Mouse (Mus musculus) limb, embryonic 12.5 days (tissue): Measurements from ENCODE around the gene Oas1e. TPM values are rescaled to one million over a fixed set of nuclear protein-coding genes. Genes with fewer than 3 reads are reported as not detected.

Experiments
- ATAC-seq: fragments of 200-750 bp; cut with Nextera tagmentation; 2 replicates; pipeline ENCODE4 v1.8.0; 2017; ENCODE audit warnings: low read depth, moderate TSS enrichment; ENCODE audit not compliant: insufficient number of reproducible peaks, insufficient read depth, low FRiP score, low TSS enrichment
- H3K27ac ChIP-seq: fragments of 300-500 bp; sonication (generic); 2 replicates; pipeline ENCODE4 v1.5.1; 2016; ENCODE audit warnings: mild to moderate bottlenecking, moderate library complexity
- H3K27me3 ChIP-seq: fragments of 300-500 bp; sonication (generic); 2 replicates; pipeline ENCODE4 v1.6.1; 2016; ENCODE audit warnings: mild to moderate bottlenecking, moderate library complexity
- H3K36me3 ChIP-seq: fragments of 300-500 bp; sonication (generic); 2 replicates; pipeline ENCODE4 v1.6.1; 2016; ENCODE audit warnings: mild to moderate bottlenecking, moderate library complexity
- H3K4me1 ChIP-seq: fragments of 300-500 bp; sonication (generic); replicated peaks from 2 replicates; pipeline ENCODE4 v1.6.1; 2016
- H3K4me2 ChIP-seq: fragments of 300-500 bp; sonication (generic); 2 replicates; pipeline ENCODE4 v1.6.1; 2016; ENCODE audit warnings: mild to moderate bottlenecking, moderate library complexity
- H3K4me3 ChIP-seq: fragments of 300-500 bp; sonication (generic); replicated peaks from 2 replicates; pipeline ENCODE4 v1.5.1; 2016; ENCODE audit warnings: mild to moderate bottlenecking
- H3K9ac ChIP-seq: fragments of 300-500 bp; sonication (generic); replicated peaks from 2 replicates; pipeline ENCODE4 v1.6.1; 2016; ENCODE audit warnings: mild to moderate bottlenecking, moderate library complexity
- H3K9me3 ChIP-seq: fragments of 300-500 bp; sonication (generic); 2 replicates; pipeline ENCODE4 v1.6.1; 2016; ENCODE audit warnings: mild to moderate bottlenecking, moderate library complexity
- WGBS: fragments of 180-500 bp; shearing (Covaris S2); methylation state at CpG from one replicate; pipeline ENCODE4 v1.1.7; 2016; 5-methylcytosine and 5-hydroxymethylcytosine counted together
- polyA plus RNA-seq: library from polyadenylated mRNA; unstranded; fragments of >200 nt; fragmentation: Nextera tagmentation; extraction: Ambion mirVana; gene quantifications from 2 replicates; pipeline ENCODE4 v1.2.1, GENCODE M21; 2016

The Oas1e gene
- polyA plus RNA-seq, 1 experiment from 2014 or later, result not detected

- 79% methylated on average over 14 of the region's 14 CpGs for WGBS
Measured at GRCm38 (mm10) chr5:120775287-120775985, 19.9 kb downstream of the Oas1e start.

GRCm38 (mm10) chr5:120769396-120769795, 25.9 kb downstream of the Oas1e start:
- ATAC-seq, result no peak
- H3K4me3 ChIP-seq, result no peak overlapping the region
- no peaks in the 10 kb centered on the region for H3K36me3 ChIP-seq
- no peak overlapping the region for H3K9ac ChIP-seq
- H3K27ac ChIP-seq, result no peak overlapping the region
- no peaks in the 10 kb centered on the region for H3K4me1 ChIP-seq
- WGBS, result 71% methylated on average over 3 of the region's 3 CpGs
- H3K4me2 ChIP-seq, result no peak overlapping the region
- no peaks in the 10 kb centered on the region for H3K9me3 ChIP-seq
- H3K27me3 ChIP-seq, result 0 out of 2 replicates have a peak, but pooled peaks cover 2% of the 10 kb centered on the region

More at GRCm38 (mm10) chr5:120775287-120775985, 19.9 kb downstream of the Oas1e start:
- ATAC-seq, result no peak
- Histone ChIP-seq H3K27me3 (no peaks in the 10 kb centered on the region), H3K36me3 (no peaks in the 10 kb centered on the region), H3K4me3 (no peak overlapping the region), H3K4me2 (no peak overlapping the region), H3K9ac (no peak overlapping the region), H3K4me1 (no peaks in the 10 kb centered on the region; the same call in 1 of the 2 replicates), H3K9me3 (no peaks in the 10 kb centered on the region), H3K27ac (no peak overlapping the region)

DNA sequence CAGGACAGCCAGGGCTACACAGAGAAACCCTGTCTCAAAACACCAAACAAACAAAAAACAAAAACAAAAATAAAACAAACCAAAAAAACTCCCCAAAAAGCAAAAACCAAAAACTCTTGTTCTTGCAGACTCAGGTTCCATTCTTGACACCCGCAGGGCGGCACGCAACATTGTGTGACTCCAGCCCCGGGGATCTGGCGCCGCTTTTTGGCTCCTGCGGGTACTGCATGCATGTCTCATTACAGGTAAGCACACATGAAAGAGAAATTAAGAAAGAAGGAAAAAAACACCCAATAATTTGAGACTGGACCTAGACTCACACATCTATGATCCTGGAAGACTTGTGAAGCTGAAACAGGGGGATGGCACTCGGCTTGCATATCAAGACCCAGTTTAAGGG, 30.3 kb downstream of the Oas1e start:
- 71% methylated on average over 8 of the region's 8 CpGs for WGBS
- Histone ChIP-seq H3K36me3 (no peaks in the 10 kb centered on the region), H3K4me1 (no peaks in the 10 kb centered on the region), H3K4me3 (no peak overlapping the region), H3K4me2 (no peak overlapping the region), H3K9me3 (no peaks in the 10 kb centered on the region), H3K27ac (no peak overlapping the region), H3K9ac (no peak overlapping the region), H3K27me3 (peaks cover 11% of the 10 kb centered on the region; the same call in 1 of the 2 replicates)
- no peak for ATAC-seq

DNA sequence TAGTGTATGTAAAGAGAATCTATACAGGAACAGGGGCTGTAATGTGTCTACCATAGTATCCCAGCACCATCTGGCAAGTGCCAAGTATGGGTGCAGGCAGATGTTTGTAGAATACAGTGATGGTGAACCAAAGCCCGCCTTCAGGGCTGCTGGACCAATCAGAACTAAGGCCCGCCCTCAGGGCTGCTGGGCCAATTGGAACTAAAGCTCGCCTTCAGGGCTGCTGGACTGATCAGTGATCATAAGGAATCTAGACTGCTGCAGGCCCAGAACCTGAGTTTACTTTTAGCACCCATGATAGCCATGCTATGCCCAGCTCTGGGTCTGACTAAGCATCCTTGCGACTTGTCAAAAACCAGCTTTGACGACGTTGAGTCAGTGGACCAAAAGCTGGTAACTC, 33.4 kb downstream of the Oas1e start:
- peaks cover 24% of the 10 kb centered on the region; the same call in 1 of the 2 replicates for H3K27me3 ChIP-seq
- H3K27ac ChIP-seq, result no peak overlapping the region
- H3K4me3 ChIP-seq, result no peak overlapping the region
- H3K9ac ChIP-seq, result no peak overlapping the region
- no peaks in the 10 kb centered on the region for H3K4me1 ChIP-seq
- whole genome bisulfite sequencing, result 21% methylated on average over 6 of the region's 6 CpGs
- H3K36me3 ChIP-seq, result no peaks in the 10 kb centered on the region
- no peaks in the 10 kb centered on the region for H3K9me3 ChIP-seq
- no peak for ATAC-seq
- H3K4me2 ChIP-seq, result no peak overlapping the region

DNA sequence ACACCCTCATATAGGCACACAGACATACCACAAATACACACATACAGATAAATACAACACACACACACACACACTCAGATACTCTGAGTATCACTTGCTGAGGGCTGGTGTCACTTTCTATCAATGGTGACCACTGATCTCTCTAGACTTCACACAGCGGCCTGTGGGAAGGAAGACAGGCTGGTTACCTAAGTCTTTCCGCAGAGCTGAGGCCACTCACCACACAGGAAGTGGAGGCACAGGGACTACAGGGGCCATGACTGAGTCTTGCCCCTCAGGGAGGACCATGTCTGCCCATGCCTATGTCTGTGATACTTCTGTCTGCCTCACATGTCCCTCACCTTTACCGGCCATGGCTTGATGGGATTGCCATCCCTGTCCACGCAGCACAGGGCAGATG, 41.1 kb downstream of the Oas1e start:
- H3K9me3 ChIP-seq, result no peaks in the 10 kb centered on the region
- no peak overlapping the region for H3K9ac ChIP-seq
- peaks cover 17% of the 10 kb centered on the region; the same call in 1 of the 2 replicates for H3K27me3 ChIP-seq
- ATAC-seq, result no peak
- no peaks in the 10 kb centered on the region for H3K36me3 ChIP-seq
- H3K4me3 ChIP-seq, result no peak overlapping the region
- H3K27ac ChIP-seq, result no peak overlapping the region
- WGBS, result 93% methylated on average over 4 of the region's 4 CpGs
- no peak overlapping the region for H3K4me2 ChIP-seq
- H3K4me1 ChIP-seq, result no peaks in the 10 kb centered on the region

DNA sequence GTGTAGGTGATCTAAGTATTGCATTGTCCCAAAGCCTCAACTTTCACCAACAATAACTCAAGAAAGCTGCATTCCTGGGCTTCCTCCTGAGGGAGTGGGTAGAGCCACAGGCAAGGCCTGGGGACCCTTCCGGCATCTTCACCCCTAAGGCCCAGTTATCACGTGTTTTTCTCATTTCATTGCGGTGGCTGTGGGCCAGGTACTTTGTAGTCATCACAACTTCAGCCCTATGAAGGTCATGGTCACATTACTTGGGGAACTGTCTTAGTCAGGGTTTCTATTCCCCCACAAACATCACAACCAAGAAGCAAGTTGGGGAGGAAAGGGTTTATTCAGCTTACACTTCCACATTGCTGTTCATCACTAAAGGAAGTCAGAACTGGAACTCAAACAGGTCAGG, 42.5 kb downstream of the Oas1e start:
- 88% methylated on average over 3 of the region's 3 CpGs for WGBS

GRCm38 (mm10) chr5:120751206-120751605, 44.1 kb downstream of the Oas1e start:
- no peak overlapping the region for H3K9ac ChIP-seq
- no peak overlapping the region for H3K27ac ChIP-seq
- H3K4me1 ChIP-seq, result no peaks in the 10 kb centered on the region
- 0 out of 2 replicates have a peak, but pooled peaks cover 8% of the 10 kb centered on the region for H3K27me3 ChIP-seq
- no peak overlapping the region for H3K4me2 ChIP-seq
- no peaks in the 10 kb centered on the region for H3K36me3 ChIP-seq
- 74% methylated on average over 3 of the region's 3 CpGs for WGBS
- H3K9me3 ChIP-seq, result no peaks in the 10 kb centered on the region
- no peak overlapping the region for H3K4me3 ChIP-seq
- ATAC-seq, result no peak

More for the DNA sequence above, 42.5 kb downstream of the Oas1e start:
- Histone ChIP-seq H3K9ac (no peak overlapping the region), H3K4me3 (no peak overlapping the region), H3K27me3 (0 out of 2 replicates have a peak, but pooled peaks cover 8% of the 10 kb centered on the region), H3K9me3 (no peaks in the 10 kb centered on the region), H3K4me2 (no peak overlapping the region), H3K36me3 (no peaks in the 10 kb centered on the region), H3K4me1 (no peaks in the 10 kb centered on the region), H3K27ac (no peak overlapping the region)
- no peak for ATAC-seq

DNA sequence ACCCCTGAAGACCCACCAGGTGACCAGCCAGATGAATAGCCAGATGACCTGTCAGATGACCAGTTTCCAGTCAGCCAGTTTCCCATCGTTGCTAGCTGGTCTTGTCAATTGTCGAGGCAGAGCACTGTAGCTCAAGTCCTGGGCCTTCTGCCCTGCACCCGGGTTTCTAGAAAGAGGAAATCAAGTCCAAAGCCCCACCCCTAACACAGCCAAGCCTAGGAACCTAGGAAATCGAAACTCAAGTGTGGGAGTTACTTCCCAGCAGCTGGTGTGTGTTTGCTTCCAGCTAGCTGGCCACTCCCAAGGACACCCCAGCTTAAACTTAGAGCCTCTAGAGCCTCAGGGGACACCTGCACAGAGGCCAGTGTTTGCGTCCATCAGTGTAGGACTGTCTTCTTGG, 45.6 kb downstream of the Oas1e start, which contains the start of gene Oas2:
Oas2 (minus strand) TSS at position 166 of the 400 bp plus-strand sequence.
- 63% methylated on average over 5 of the region's 5 CpGs for WGBS
- H3K4me1 ChIP-seq, result no peaks in the 10 kb centered on the region

DNA sequence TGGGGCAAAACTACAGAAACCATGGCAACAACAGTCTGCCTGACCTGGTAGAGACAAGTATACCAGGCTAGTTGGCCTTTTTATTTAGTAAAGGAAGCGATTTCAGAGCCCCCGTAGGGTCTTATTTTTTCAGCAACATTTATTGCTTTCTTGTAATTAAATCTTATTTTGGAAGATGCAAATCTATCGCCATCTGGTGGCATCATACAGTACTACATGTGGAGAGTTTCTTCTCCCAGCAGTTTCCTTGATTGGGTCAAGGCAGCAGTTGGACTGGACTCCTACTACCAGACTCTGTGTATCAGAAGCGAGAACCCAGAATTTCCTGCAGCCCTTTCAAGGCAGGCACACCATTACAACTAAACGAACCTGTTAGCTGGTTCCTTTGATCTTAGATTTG, 48.9 kb downstream of the Oas1e start:
- Histone ChIP-seq H3K4me1 (no peaks in the 10 kb centered on the region), H3K36me3 (no peaks in the 10 kb centered on the region), H3K4me2 (no peak overlapping the region), H3K27me3 (peaks cover 14% of the 10 kb centered on the region; the same call in 1 of the 2 replicates), H3K9me3 (no peaks in the 10 kb centered on the region), H3K9ac (no peak overlapping the region), H3K27ac (no peak overlapping the region), H3K4me3 (no peak overlapping the region)
- ATAC-seq, result no peak
- WGBS, result 11% methylated on average over 5 of the region's 5 CpGs

More for the DNA sequence above, 45.6 kb downstream of the Oas1e start, which contains the start of gene Oas2:
- Histone ChIP-seq H3K9me3 (no peaks in the 10 kb centered on the region), H3K4me2 (no peak within 1 kb of the TSS), H3K27ac (no peak within 1 kb of the TSS), H3K36me3 (no peaks in the 10 kb centered on the region), H3K9ac (no peak within 1 kb of the TSS), H3K27me3 (peaks cover 4% of the 10 kb centered on the region; the same call in 1 of the 2 replicates), H3K4me3 (no peak within 1 kb of the TSS)
- no peak for ATAC-seq

- H3K4me3 ChIP-seq, result no peak overlapping the region
- H3K4me2 ChIP-seq, result no peak overlapping the region
- ATAC-seq, result no peak
- H3K36me3 ChIP-seq, result no peaks in the 10 kb centered on the region
- WGBS, result 29% methylated on average over 4 of the region's 4 CpGs
- peaks cover 16% of the 10 kb centered on the region for H3K27me3 ChIP-seq
- H3K9ac ChIP-seq, result no peak overlapping the region
- no peak overlapping the region for H3K27ac ChIP-seq
- no peaks in the 10 kb centered on the region for H3K9me3 ChIP-seq
- H3K4me1 ChIP-seq, result no peaks in the 10 kb centered on the region
Measured at GRCm38 (mm10) chr5:120742125-120742524, 53.2 kb downstream of the Oas1e start.
